Mouse (Mus musculus) splenic B cell, adult 2 months (primary cell): ENCODE data around the gene Rasgrp2.

Experiments used
- DNase-seq: peaks from one replicate; pipeline ENCODE4 v3.0.0-alpha.2; 2011; ENCODE audit warnings: low read depth, low spot score
- H3K27me3 ChIP-seq: 2 replicates; pipeline ENCODE4 v1.6.1; 2012; ENCODE audit warnings: mild to moderate bottlenecking, low read length, moderate library complexity, mixed read lengths; ENCODE audit not compliant: control insufficient read depth, poor library complexity, insufficient read depth, severe bottlenecking
- H3K36me3 ChIP-seq: 2 replicates; pipeline ENCODE4 v1.6.1; 2012; ENCODE audit warnings: mild to moderate bottlenecking, low read length, moderate library complexity, mixed read lengths; ENCODE audit not compliant: control insufficient read depth, poor library complexity, insufficient read depth, severe bottlenecking

The Rasgrp2 gene

DNA sequence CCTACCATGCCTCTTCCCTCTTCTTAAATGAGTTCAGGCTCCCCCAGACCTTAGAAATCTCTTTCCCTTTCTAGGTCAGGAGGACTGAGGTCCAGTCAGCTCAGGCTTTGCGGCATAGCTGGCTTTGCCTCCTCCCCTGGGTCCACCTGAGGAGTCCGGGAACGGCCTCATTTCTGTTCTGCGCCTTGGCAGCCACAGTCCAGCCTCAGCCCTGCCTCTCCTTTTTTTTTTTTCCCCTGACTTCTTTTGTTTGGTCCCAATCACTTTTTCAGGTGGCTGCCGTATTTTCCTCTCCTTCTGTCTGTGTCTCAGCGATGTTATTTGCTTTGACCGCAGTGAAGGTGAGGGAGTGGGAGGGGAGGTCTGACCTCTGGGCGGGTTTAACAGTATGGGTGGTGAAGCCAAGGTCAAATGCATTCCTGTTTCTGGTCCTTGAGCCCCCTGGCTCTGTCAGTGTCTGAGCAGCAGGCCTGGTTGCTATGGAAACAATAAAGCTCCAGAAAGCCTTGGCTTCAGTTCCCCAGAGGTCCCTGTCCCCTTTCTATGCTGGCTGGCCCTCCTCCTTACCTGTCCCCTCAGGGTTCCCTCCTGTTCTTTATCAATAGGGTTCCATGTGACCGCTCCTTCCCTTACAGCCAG lies 53.7 kb downstream of the Rasgrp2 start:
- Histone ChIP-seq H3K36me3 (no peaks in the 10 kb centered on the region), H3K27me3 (no peaks in the 10 kb centered on the region)
- no peak for DNase-seq

DNA sequence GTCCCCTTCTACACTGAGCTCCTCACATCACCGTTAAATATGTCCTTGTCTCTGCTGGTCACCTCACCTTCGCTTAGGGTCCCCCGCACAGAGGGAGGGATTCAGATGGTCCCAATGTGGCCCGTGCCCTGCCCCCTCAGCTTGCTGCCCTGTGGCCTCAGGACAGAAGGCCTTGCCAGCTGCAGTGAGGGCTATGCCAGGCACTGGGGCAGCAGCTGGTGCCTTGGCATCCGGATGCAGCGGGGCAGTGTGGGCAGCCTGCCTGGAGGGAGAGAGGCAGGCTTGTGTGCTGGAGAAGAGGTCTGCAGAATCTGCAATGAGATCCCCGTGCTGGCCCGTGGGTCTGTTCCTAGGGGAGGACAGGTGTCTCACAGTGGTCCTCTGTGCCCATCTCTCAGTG lies 54.2 kb downstream of the Rasgrp2 start:
- Histone ChIP-seq H3K36me3 (no peaks in the 10 kb centered on the region), H3K27me3 (no peaks in the 10 kb centered on the region)
- DNase-seq, result no peak

DNA sequence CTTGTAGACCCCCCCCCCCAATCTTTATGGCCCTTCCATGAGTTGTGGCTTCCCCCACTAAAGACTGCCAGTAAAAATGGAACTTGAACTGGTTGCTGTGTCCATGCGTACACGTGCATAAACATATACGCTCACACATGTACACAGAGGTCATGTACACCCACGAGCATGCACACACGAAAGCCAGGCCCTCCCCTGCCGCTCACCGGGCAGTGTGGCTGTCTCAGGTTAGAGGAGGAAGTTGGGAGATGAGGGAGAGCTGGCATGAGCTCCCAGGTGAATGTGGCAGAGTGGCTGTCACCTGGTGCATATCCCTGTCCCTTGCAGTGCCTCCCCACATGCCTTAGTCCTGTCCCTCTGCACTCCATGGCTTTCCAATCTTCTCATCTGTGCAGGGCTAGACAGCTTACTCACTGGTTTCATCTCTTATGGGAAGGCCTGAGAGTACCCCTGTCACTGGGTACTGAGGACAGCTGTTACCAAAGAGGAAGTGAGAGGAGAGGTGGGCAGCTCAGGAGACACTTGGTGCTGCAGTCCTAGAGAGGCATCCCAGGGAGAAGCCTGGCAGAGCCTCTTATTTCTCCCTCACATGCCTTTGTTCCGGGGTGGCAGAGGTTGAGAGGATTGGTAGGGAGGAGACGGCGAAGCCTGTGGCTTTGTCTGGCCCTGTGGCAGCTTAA lies 55.0 kb downstream of the Rasgrp2 start:
- Histone ChIP-seq H3K27me3 (no peaks in the 10 kb centered on the region), H3K36me3 (no peaks in the 10 kb centered on the region)
- DNase-seq, result peak; percentile 29

DNA sequence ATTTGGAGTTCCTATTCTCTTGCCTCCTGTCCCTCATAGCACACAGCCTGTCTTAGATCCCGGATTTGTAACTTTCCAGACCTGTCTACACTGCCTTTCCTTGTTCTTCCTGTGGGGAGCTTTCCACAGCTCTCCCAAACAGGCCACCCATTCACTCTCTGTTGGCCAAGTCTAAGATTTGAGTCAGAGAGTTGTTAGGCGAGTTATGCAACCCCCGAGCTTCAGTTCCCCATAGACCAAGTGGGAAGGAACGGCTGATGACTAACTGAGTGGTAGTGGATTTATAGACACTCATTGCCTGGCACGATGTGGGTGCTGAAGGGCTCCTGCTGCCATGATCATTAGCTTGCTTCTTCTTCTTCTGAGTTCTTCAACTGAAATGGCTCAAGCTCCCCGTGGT lies 60.4 kb downstream of the Rasgrp2 start:
- Histone ChIP-seq H3K27me3 (no peaks in the 10 kb centered on the region; the same call in 1 of the 2 replicates), H3K36me3 (no peaks in the 10 kb centered on the region)
- no peak for DNase-seq

DNA sequence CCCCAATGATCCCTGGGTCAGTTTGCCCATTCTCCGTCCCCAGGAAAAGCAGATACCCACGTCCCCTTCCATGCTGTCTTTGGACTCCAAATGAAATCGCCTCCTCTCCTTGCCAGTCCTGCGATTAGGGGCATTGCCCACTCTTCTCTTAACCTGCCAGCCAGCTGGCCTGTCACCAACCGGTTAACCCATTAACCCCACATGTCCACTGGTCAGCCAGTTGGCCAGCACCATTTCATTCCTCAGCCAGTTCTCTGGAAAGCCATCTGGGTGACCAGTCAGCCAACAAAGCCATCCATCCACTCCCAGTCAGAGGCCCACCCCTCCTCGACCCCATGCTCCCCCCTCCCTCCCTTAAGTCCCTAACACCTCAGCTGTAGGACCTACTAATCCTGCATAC lies 63.7 kb downstream of the Rasgrp2 start:
- DNase-seq, result no peak
- H3K36me3 ChIP-seq, result no peaks in the 10 kb centered on the region
- H3K27me3 ChIP-seq, result no peaks in the 10 kb centered on the region; the same call in 1 of the 2 replicates

DNA sequence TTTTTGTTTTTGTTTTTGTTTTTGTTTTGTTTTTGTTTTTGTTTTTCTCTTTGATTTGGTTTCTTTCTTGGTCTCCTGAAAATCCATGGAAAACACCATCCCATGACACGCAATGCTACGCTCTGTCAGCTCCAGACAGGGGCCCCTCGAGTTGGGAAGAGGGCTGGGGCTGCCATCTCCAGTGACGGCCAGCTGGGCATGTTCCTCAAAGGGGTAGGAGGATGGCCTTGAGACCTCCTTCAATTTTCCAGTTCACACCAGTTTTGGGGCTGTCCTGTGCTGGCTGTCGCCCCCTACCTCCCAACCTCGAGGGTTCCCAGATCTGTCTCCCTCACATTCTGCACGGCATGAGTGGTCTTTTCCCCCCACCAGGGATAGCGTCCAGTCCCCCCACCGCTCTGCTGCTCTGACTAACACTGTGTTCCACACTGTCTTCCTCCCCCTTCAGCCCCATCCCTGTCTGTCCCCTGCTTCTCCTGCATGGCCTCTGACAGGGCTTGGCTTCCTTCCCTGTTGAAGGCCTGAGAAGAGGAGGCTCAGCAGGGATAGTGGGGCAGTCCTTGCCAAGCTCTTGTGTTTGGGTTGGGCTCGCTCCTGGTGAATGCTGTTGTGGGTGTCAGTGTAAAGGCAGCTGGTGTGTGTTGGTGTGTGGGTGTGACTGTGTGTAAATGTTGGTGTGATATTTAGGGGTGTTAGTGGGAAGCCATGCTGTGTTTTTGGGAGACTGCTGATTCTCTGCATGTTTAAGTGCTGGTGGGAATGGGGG lies 65.3 kb downstream of the Rasgrp2 start:
- no peak for DNase-seq
- no peaks in the 10 kb centered on the region; the same call in 1 of the 2 replicates for H3K27me3 ChIP-seq
- H3K36me3 ChIP-seq, result no peaks in the 10 kb centered on the region
